Mouse (Mus musculus): ENCODE results near the gene Clec4n.

DNA sequence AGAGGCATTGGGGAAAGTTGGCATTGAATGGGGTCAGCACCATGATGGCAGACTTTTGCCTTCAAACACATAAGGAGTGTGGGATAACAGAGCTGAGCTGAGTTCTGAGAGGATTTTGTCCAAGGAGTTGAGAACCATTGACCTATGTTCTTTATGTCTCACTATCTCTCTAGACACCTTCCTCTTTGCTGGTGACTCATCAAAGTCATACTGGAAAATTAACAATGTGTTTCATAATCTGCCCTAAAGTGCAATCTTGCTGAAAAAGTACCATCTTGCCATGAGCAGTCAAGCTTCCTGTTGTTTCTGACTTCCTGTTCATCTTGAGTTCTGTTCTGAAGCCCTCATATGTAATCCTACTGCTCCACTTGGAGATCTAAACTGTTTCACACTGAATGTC, 23.1 kb downstream of the Clec4n start:
- TF ChIP-seq CTCF (IDR thresholded peaks at IDR 0.05; ENCODE audit: low read depth, low read length) (no peak), POLR2A (IDR thresholded peaks at IDR 0.05; ENCODE audit: insufficient read depth, low read length) (no peak)

Measured in ES-Bruce4 (cell line).